In genomic region chr2:73295023-73295422, GRCm38 (mm10) we compare ENCODE assay signal across 31 mouse cellular contexts. TPM values are rescaled to one million over a fixed set of nuclear protein-coding genes. Genes with fewer than 3 reads are reported as not detected.
"Had no signal": no experiment of that assay in that cellular context is flagged by ENCODE, and none has a peak within 500 bp of the region (broad histone marks: within the 10 kb centered on the region; RNA-seq: fewer than 3 reads in every experiment).

No protein-coding gene starts in this region.

- DNase-seq: gastrocnemius, postnatal 14 days; gastrocnemius, postnatal 36 days; heart, adult 11 months; heart, adult 2 months; heart, postnatal 14 days; heart, postnatal 36 days; kidney, adult 18-20 months; kidney, adult 8-10 months; kidney, postnatal 10 days; kidney, postnatal 36 days; layer of hippocampus, adult 9-11 months had no signal

- H3K4me3 ChIP-seq: heart, adult 2 months; heart, embryonic 13.5 days; heart, embryonic 15.5 days; hindbrain, embryonic 12.5 days; intestine, embryonic 15.5 days; left cerebral cortex, adult 2 months; limb, embryonic 10.5 days; limb, embryonic 12.5 days had no signal

- H3K27me3 ChIP-seq: heart, embryonic 13.5 days; heart, embryonic 15.5 days; hindbrain, embryonic 12.5 days; intestine, embryonic 15.5 days; limb, embryonic 12.5 days had no signal

- H3K27ac ChIP-seq: heart, adult 2 months; heart, embryonic 13.5 days; heart, embryonic 15.5 days; hindbrain, embryonic 12.5 days; hindbrain, embryonic 14.5 days; intestine, embryonic 15.5 days; left cerebral cortex, adult 2 months; limb, embryonic 10.5 days; limb, embryonic 12.5 days had no signal

- ATAC-seq: hindbrain, embryonic 16.5 days; inflammation-experienced regulatory T-cells, adult 6 months; intestine, embryonic 15.5 days; intestine, postnatal 0 days had no signal

- H3K9me3 ChIP-seq: heart, embryonic 13.5 days; heart, embryonic 15.5 days; hindbrain, embryonic 12.5 days; intestine, embryonic 15.5 days; limb, embryonic 10.5 days; limb, embryonic 12.5 days had no signal

- H3K36me3 ChIP-seq: intestine, embryonic 15.5 days had no signal

- H3K4me1 ChIP-seq: heart, embryonic 13.5 days; heart, embryonic 15.5 days; hindbrain, embryonic 12.5 days; intestine, embryonic 15.5 days; limb, embryonic 10.5 days; limb, embryonic 12.5 days had no signal

- H3K4me2 ChIP-seq: heart, embryonic 11.5 days; heart, embryonic 13.5 days; heart, embryonic 15.5 days; hindbrain, embryonic 12.5 days; hindbrain, embryonic 14.5 days; intestine, embryonic 15.5 days; limb, embryonic 12.5 days had no signal

- H3K9ac ChIP-seq: heart, embryonic 13.5 days; heart, embryonic 15.5 days; hindbrain, embryonic 12.5 days; hindbrain, embryonic 14.5 days; intestine, embryonic 15.5 days; limb, embryonic 12.5 days had no signal

RNA-seq across cellular contexts. Expression of gene Sp9, which starts 23.3 kb away (rescaled TPM):
- total RNA-seq: gastrocnemius, adult 18-20 months; gastrocnemius, adult 8-10 months; gastrocnemius, postnatal 14 days; gastrocnemius, postnatal 36 days; heart, adult 2 months; heart, postnatal 14 days; heart, postnatal 36 days; hematopoietic stem cell, adult 5-6 weeks; liver, adult 2 months had no signal
- polyA plus RNA-seq: gonadal fat pad, adult 2 months; heart, adult 2 months; heart, embryonic 13.5 days; heart, embryonic 15.5 days; heart, postnatal 0 days; inflammation-experienced regulatory T-cells, adult 6 months; intestine, embryonic 15.5 days; intestine, postnatal 0 days; kidney, embryonic 16.5 days; large intestine, adult 2 months; liver, adult 2 months had no signal
